Mouse (Mus musculus) splenic B cell, adult 2 months (primary cell): ENCODE results near the gene Micu1.

Source experiments
- DNase-seq: peaks from one replicate; pipeline ENCODE4 v3.0.0-alpha.2; 2011; ENCODE audit warnings: low read depth, low spot score
- H3K27me3 ChIP-seq: 2 replicates; pipeline ENCODE4 v1.6.1; 2012; ENCODE audit warnings: mild to moderate bottlenecking, low read length, moderate library complexity, mixed read lengths; ENCODE audit not compliant: control insufficient read depth, poor library complexity, insufficient read depth, severe bottlenecking
- H3K36me3 ChIP-seq: 2 replicates; pipeline ENCODE4 v1.6.1; 2012; ENCODE audit warnings: mild to moderate bottlenecking, low read length, moderate library complexity, mixed read lengths; ENCODE audit not compliant: control insufficient read depth, poor library complexity, insufficient read depth, severe bottlenecking

The Micu1 gene

GRCm38 (mm10) chr10:59820886-59821285 lies 118.6 kb downstream of the Micu1 start:
- Histone ChIP-seq H3K36me3 (peaks cover 2% of the 10 kb centered on the region; the same call in 1 of the 2 replicates), H3K27me3 (no peaks in the 10 kb centered on the region)

GRCm38 (mm10) chr10:59821334-59822066 lies 119.2 kb downstream of the Micu1 start:
- H3K36me3 ChIP-seq = peaks cover 2% of the 10 kb centered on the region; the same call in 1 of the 2 replicates
- no peaks in the 10 kb centered on the region for H3K27me3 ChIP-seq
- no peak for DNase-seq

More at GRCm38 (mm10) chr10:59820886-59821285, 118.6 kb downstream of the Micu1 start:
- DNase-seq = no peak

GRCm38 (mm10) chr10:59822857-59823256 lies 120.6 kb downstream of the Micu1 start:
- Histone ChIP-seq H3K36me3 (peaks cover 2% of the 10 kb centered on the region), H3K27me3 (no peaks in the 10 kb centered on the region)
- no peak for DNase-seq

GRCm38 (mm10) chr10:59825137-59825812 lies 123.0 kb downstream of the Micu1 start:
- no peak for DNase-seq
- H3K27me3 ChIP-seq = no peaks in the 10 kb centered on the region
- H3K36me3 ChIP-seq = peaks cover 2% of the 10 kb centered on the region

- DNase-seq = no peak
- peaks cover 2% of the 10 kb centered on the region; the same call in 1 of the 2 replicates for H3K36me3 ChIP-seq
- H3K27me3 ChIP-seq = no peaks in the 10 kb centered on the region
Observed at GRCm38 (mm10) chr10:59829886-59830285, 127.6 kb downstream of the Micu1 start.

- no peaks in the 10 kb centered on the region for H3K27me3 ChIP-seq
- peaks cover 2% of the 10 kb centered on the region; the same call in 1 of the 2 replicates for H3K36me3 ChIP-seq
- DNase-seq = no peak
Observed at GRCm38 (mm10) chr10:59831950-59832349, 129.7 kb downstream of the Micu1 start.

GRCm38 (mm10) chr10:59835301-59836155 lies 133.3 kb downstream of the Micu1 start:
- H3K27me3 ChIP-seq = no peaks in the 10 kb centered on the region
- no peak for DNase-seq
- no peaks in the 10 kb centered on the region; the same call in 1 of the 2 replicates for H3K36me3 ChIP-seq

GRCm38 (mm10) chr10:59837490-59837889 lies 135.2 kb downstream of the Micu1 start:
- no peak for DNase-seq
- no peaks in the 10 kb centered on the region for H3K27me3 ChIP-seq
- H3K36me3 ChIP-seq = no peaks in the 10 kb centered on the region; the same call in 1 of the 2 replicates

GRCm38 (mm10) chr10:59841434-59841833 lies 139.2 kb downstream of the Micu1 start:
- no peak for DNase-seq
- H3K27me3 ChIP-seq = no peaks in the 10 kb centered on the region
- H3K36me3 ChIP-seq = no peaks in the 10 kb centered on the region; the same call in 1 of the 2 replicates

GRCm38 (mm10) chr10:59843125-59843524 lies 140.8 kb downstream of the Micu1 start:
- Histone ChIP-seq H3K27me3 (no peaks in the 10 kb centered on the region), H3K36me3 (no peaks in the 10 kb centered on the region; the same call in none of the 2 replicates)
- no peak for DNase-seq

- Histone ChIP-seq H3K27me3 (no peaks in the 10 kb centered on the region), H3K36me3 (no peaks in the 10 kb centered on the region; the same call in none of the 2 replicates)
- no peak for DNase-seq
Observed at GRCm38 (mm10) chr10:59844686-59845085, 142.4 kb downstream of the Micu1 start.

GRCm38 (mm10) chr10:59846416-59846815 lies 144.1 kb downstream of the Micu1 start:
- H3K27me3 ChIP-seq = no peaks in the 10 kb centered on the region
- H3K36me3 ChIP-seq = no peaks in the 10 kb centered on the region; the same call in 1 of the 2 replicates
- DNase-seq = no peak

GRCm38 (mm10) chr10:59848079-59848877 lies 146.0 kb downstream of the Micu1 start:
- Histone ChIP-seq H3K27me3 (no peaks in the 10 kb centered on the region), H3K36me3 (no peaks in the 10 kb centered on the region; the same call in 1 of the 2 replicates)
- no peak for DNase-seq

- no peak for DNase-seq
- H3K27me3 ChIP-seq = no peaks in the 10 kb centered on the region
- H3K36me3 ChIP-seq = no peaks in the 10 kb centered on the region; the same call in 1 of the 2 replicates
Observed at GRCm38 (mm10) chr10:59848953-59849352, 146.7 kb downstream of the Micu1 start.
